Mouse (Mus musculus): ENCODE data around the gene Zfp82. TPM values are rescaled to one million over a fixed set of nuclear protein-coding genes. Genes with fewer than 3 reads are reported as not detected.

Zfp82 gene
- polyA plus RNA-seq, 1 experiment from 2014 or later, result 0.68 TPM

GRCm38 (mm10) chr7:30019543-30019942, 53.2 kb downstream of the Zfp82 start:
- 85% methylated on average over 2 of the region's 2 CpGs for WGBS (ENCODE audit: insufficient replicate concordance)
- DNase-seq (no peak), ATAC-seq (no peak)
- Histone ChIP-seq H3K4me3 (ENCODE audit: low read depth, low read length) (no peak overlapping the region), H3K27me3 (ENCODE audit: insufficient read depth, low read length) (no peaks in the 10 kb centered on the region), H3K4me2 (ENCODE audit: low read depth, low read length) (no peak overlapping the region), H3K36me3 (replicated peaks; ENCODE audit: insufficient read depth, low read length) (peaks cover 45% of the 10 kb centered on the region), H3K9ac (replicated peaks) (no peak overlapping the region), H3K9me3 (ENCODE audit: low read length) (no peaks in the 10 kb centered on the region), H3K27ac (ENCODE audit: low read depth) (no peak overlapping the region), H3K4me1 (ENCODE audit: insufficient read depth) (no peaks in the 10 kb centered on the region)
- TF ChIP-seq CTCF (IDR thresholded peaks at IDR 0.05; ENCODE audit: low read depth) (no peak), EP300 (IDR thresholded peaks at IDR 0.05; ENCODE audit: low read depth) (no peak)

GRCm38 (mm10) chr7:30017226-30017625, 55.5 kb downstream of the Zfp82 start:
- WGBS (ENCODE audit: insufficient replicate concordance), result 82% methylated on average over 6 of the region's 6 CpGs
- H3K9ac ChIP-seq (replicated peaks), result no peak overlapping the region
- no peak overlapping the region for H3K4me2 ChIP-seq (ENCODE audit: low read depth, low read length)
- TF ChIP-seq EP300 (IDR thresholded peaks at IDR 0.05; ENCODE audit: low read depth) (no peak), CTCF (IDR thresholded peaks at IDR 0.05; ENCODE audit: low read depth) (no peak)
- H3K4me1 ChIP-seq (ENCODE audit: insufficient read depth), result no peaks in the 10 kb centered on the region
- no peak overlapping the region for H3K4me3 ChIP-seq (ENCODE audit: low read depth, low read length)
- no peak overlapping the region for H3K27ac ChIP-seq (ENCODE audit: low read depth)
- H3K36me3 ChIP-seq (replicated peaks; ENCODE audit: insufficient read depth, low read length), result peaks cover 32% of the 10 kb centered on the region
- no peak for DNase-seq
- no peak for ATAC-seq
- H3K9me3 ChIP-seq (ENCODE audit: low read length), result no peaks in the 10 kb centered on the region
- H3K27me3 ChIP-seq (ENCODE audit: insufficient read depth, low read length), result no peaks in the 10 kb centered on the region

GRCm38 (mm10) chr7:30012956-30013363, 59.7 kb downstream of the Zfp82 start:
- DNase-seq, result peak; percentile 26
- no peak for ATAC-seq
- no peak overlapping the region for H3K4me2 ChIP-seq (ENCODE audit: low read depth, low read length)
- no peaks in the 10 kb centered on the region for H3K27me3 ChIP-seq (ENCODE audit: insufficient read depth, low read length)
- TF ChIP-seq CTCF (IDR thresholded peaks at IDR 0.05; ENCODE audit: low read depth) (peak; percentile 76), EP300 (IDR thresholded peaks at IDR 0.05; ENCODE audit: low read depth) (no peak)
- H3K4me3 ChIP-seq (ENCODE audit: low read depth, low read length), result no peak overlapping the region
- no peaks in the 10 kb centered on the region for H3K4me1 ChIP-seq (ENCODE audit: insufficient read depth)
- H3K9ac ChIP-seq (replicated peaks), result no peak overlapping the region
- whole genome bisulfite sequencing (ENCODE audit: insufficient replicate concordance), result 81% methylated on average over 4 of the region's 4 CpGs
- H3K27ac ChIP-seq (ENCODE audit: low read depth), result no peak overlapping the region
- H3K9me3 ChIP-seq (ENCODE audit: low read length), result no peaks in the 10 kb centered on the region
- peaks cover 36% of the 10 kb centered on the region for H3K36me3 ChIP-seq (replicated peaks; ENCODE audit: insufficient read depth, low read length)

GRCm38 (mm10) chr7:30010551-30011195, 62.0 kb downstream of the Zfp82 start:
- Histone ChIP-seq H3K4me3 (ENCODE audit: low read depth, low read length) (no peak overlapping the region), H3K27me3 (ENCODE audit: insufficient read depth, low read length) (no peaks in the 10 kb centered on the region), H3K9ac (replicated peaks) (no peak overlapping the region), H3K4me1 (ENCODE audit: insufficient read depth) (no peaks in the 10 kb centered on the region), H3K9me3 (ENCODE audit: low read length) (no peaks in the 10 kb centered on the region), H3K36me3 (replicated peaks; ENCODE audit: insufficient read depth, low read length) (peaks cover 30% of the 10 kb centered on the region), H3K27ac (ENCODE audit: low read depth) (no peak overlapping the region), H3K4me2 (ENCODE audit: low read depth, low read length) (no peak overlapping the region)
- no peak for ATAC-seq
- WGBS (ENCODE audit: insufficient replicate concordance), result 78% methylated on average over 10 of the region's 10 CpGs
- TF ChIP-seq EP300 (IDR thresholded peaks at IDR 0.05; ENCODE audit: low read depth) (no peak), CTCF (IDR thresholded peaks at IDR 0.05; ENCODE audit: low read depth) (no peak)
- no peak for DNase-seq

GRCm38 (mm10) chr7:30009321-30010085, 63.2 kb downstream of the Zfp82 start:
- Histone ChIP-seq H3K27me3 (ENCODE audit: insufficient read depth, low read length) (no peaks in the 10 kb centered on the region), H3K4me1 (ENCODE audit: insufficient read depth) (no peaks in the 10 kb centered on the region), H3K27ac (ENCODE audit: low read depth) (no peak overlapping the region), H3K9ac (replicated peaks) (no peak overlapping the region), H3K9me3 (ENCODE audit: low read length) (no peaks in the 10 kb centered on the region), H3K4me2 (ENCODE audit: low read depth, low read length) (no peak overlapping the region), H3K36me3 (replicated peaks; ENCODE audit: insufficient read depth, low read length) (peaks cover 29% of the 10 kb centered on the region), H3K4me3 (ENCODE audit: low read depth, low read length) (no peak overlapping the region)
- ATAC-seq, result no peak
- WGBS (ENCODE audit: insufficient replicate concordance), result 79% methylated on average over 21 of the region's 21 CpGs
- no peak for DNase-seq
- TF ChIP-seq EP300 (IDR thresholded peaks at IDR 0.05; ENCODE audit: low read depth) (no peak), CTCF (IDR thresholded peaks at IDR 0.05; ENCODE audit: low read depth) (no peak)

GRCm38 (mm10) chr7:30008020-30008690, 64.5 kb downstream of the Zfp82 start:
- no peak for ATAC-seq
- Histone ChIP-seq H3K4me2 (ENCODE audit: low read depth, low read length) (no peak overlapping the region), H3K9ac (replicated peaks) (no peak overlapping the region), H3K9me3 (ENCODE audit: low read length) (no peaks in the 10 kb centered on the region), H3K4me3 (ENCODE audit: low read depth, low read length) (no peak overlapping the region), H3K4me1 (ENCODE audit: insufficient read depth) (no peaks in the 10 kb centered on the region), H3K36me3 (replicated peaks; ENCODE audit: insufficient read depth, low read length) (peaks cover 21% of the 10 kb centered on the region), H3K27me3 (ENCODE audit: insufficient read depth, low read length) (no peaks in the 10 kb centered on the region), H3K27ac (ENCODE audit: low read depth) (no peak overlapping the region)
- no peak for DNase-seq
- WGBS (ENCODE audit: insufficient replicate concordance), result 62% methylated on average over 6 of the region's 6 CpGs
- no peak for TF ChIP-seq EP300 (IDR thresholded peaks at IDR 0.05; ENCODE audit: low read depth)
- TF ChIP-seq CTCF (IDR thresholded peaks at IDR 0.05; ENCODE audit: low read depth), result no peak
